Mouse (Mus musculus): Measurements from ENCODE around the gene Ptgis.

Ptgis gene

DNA sequence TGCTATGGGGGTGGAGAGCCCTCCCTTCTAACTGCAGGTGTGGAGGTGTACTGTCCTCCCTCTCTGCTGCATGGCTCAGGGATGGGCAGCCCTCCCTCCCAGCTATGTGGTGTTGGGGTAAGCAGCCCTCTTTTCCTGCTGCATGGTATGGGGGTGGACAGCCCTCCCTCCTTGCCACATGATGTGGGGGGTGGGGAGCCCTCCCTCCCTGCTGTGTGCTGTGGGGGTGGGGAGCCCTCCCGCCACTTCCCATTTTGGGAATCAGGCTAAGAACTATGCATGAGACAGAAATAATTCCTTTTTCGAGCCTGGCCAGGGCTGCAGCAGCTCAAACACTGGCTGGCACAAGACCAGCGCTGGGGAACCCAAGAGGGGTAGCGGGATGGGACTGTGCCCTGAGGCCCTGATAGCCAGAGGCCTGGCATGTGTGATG is 84.8 kb downstream of the Ptgis start:
- no peak for DNase-seq (ENCODE audit: low read depth, low spot score)

GRCm38 (mm10) chr2:167150880-167151279 is 89.5 kb downstream of the Ptgis start:
- no peak for DNase-seq (ENCODE audit: low read depth, low spot score)

DNA sequence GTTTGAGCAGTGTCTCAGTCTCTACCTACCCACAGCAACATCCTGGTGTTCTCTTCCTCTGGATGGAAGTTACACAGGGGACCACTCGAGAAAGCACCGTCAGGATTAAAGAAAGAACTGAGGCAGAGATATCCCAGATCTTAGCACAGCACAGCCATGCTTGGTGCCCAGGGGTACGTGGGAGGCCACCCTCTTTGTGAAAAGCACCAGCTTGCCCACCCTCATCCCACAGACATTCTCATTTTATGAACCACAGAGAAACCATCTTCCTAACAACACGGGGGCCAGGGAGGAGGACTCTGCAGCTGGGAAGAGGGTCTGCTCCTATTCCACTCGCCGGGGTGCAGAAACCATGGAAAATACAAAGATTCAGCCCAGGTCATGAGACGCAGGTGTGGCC is 90.3 kb downstream of the Ptgis start:
- DNase-seq (ENCODE audit: low read depth, low spot score) = no peak

- DNase-seq (ENCODE audit: low read depth, low spot score) = no peak
These were observed 91.4 kb downstream of the Ptgis start for GRCm38 (mm10) chr2:167149035-167149434.

DNA sequence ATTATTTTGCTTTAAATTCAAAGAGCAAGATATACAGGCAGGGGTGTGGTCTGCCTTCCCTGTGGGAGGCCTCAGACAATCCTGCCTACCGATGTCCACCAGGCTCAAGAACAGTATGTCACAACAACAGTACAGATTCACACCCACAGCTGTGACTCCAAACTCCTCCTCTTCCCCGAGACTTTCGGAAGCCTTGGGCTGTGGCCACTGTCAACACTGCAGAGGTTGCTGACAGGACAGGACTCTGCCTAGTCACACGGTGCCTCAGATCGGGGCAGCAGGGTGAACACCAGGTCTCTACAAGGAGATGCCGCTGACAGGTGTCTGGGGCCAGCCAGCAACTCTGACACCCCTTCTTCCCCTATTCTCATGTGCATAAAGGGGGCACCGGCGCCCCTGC is 92.7 kb downstream of the Ptgis start:
- DNase-seq (ENCODE audit: low read depth, low spot score) = no peak

GRCm38 (mm10) chr2:167145904-167146303 is 94.5 kb downstream of the Ptgis start:
- no peak for DNase-seq (ENCODE audit: low read depth, low spot score)

- no peak for DNase-seq (ENCODE audit: low read depth, low spot score)
These were observed 95.7 kb downstream of the Ptgis start for GRCm38 (mm10) chr2:167144439-167145307.

DNA sequence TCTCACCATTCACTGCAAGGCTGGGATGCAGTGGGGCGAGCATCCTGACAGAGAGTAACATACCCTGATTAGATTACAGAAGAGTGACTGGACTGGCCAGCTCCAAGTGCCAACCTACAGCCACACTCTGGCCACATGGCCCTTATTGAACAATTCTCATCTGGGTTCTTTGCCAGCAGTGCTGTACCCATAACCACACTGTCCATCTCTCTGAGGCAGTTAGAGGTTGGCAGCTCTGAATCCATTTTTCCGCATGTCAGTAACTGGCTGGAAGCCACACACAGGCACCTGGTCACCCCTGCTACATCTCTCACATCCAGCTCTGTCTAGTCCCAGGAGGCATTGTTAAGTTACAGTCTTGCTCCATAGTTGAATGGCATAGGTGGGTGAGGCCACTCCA is 96.5 kb downstream of the Ptgis start:
- DNase-seq (ENCODE audit: low read depth, low spot score) = no peak

GRCm38 (mm10) chr2:167142282-167142681 is 98.1 kb downstream of the Ptgis start:
- no peak for DNase-seq (ENCODE audit: low read depth, low spot score)

DNA sequence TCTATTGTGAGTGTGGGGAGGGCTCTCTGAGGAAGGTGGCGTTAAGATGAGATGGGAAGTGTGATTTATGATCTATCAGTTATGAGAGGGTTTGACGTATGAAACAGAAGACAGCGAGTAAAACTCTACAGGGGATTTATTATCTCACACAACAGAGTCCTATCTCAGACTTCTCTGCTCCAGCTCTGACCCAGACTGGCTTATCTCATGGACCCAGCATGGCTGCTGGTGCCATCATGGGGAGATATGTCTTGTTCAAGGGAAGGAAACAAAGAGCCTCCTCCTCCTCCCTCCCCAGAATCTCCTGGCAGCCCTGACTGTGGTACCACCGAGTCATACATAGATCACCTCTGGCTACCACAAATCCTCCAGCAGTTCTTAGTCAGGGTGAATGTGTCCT is 98.6 kb downstream of the Ptgis start:
- peak; percentile 15 for DNase-seq (ENCODE audit: low read depth, low spot score)

Data from c-Kit-negative CD71-positive TER-119-positive erythroid progenitor cells, embryonic 14.5 days (primary cell).